Mouse (Mus musculus): ENCODE results near the gene Drg2.

DNA sequence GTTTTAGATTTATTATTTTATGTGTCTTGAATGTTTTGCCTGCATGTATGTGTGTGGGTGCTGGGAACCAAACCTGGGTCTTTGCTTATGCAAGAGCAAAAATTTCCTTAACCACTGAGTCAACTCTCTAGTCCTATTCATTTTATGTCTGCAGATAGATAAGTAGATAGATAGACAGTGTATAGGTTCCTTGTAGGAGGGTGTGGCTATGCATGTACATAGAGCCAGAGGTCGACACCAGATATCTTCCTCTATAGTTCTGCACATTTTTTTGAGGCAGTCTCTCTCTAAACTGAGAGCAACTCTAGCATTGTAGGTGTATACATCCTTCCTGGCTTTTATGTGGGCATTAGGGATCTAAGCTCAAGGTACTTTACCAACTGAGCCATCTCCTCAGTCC is 19.3 kb upstream of the Drg2 start:
- TF ChIP-seq MAX (IDR thresholded peaks at IDR 0.05) = no peak
- TF ChIP-seq MYOD1 (IDR thresholded peaks at IDR 0.05; ENCODE audit: control insufficient read depth, insufficient read length, low read depth) = no peak
- no peak for TF ChIP-seq CTCF (IDR thresholded peaks at IDR 0.05; ENCODE audit: control insufficient read depth, insufficient read depth, insufficient read length)
- no peak for TF ChIP-seq USF1 (IDR thresholded peaks at IDR 0.05; ENCODE audit: low read depth)
- TF ChIP-seq CEBPB (IDR thresholded peaks at IDR 0.05; ENCODE audit: low read depth) = no peak

Measured in C2C12 (cell line).